Mouse (Mus musculus): ENCODE measurements around the gene Shc2.

- TF ChIP-seq CTCF (IDR thresholded peaks at IDR 0.05) (no peak), POLR2A (IDR thresholded peaks at IDR 0.05; ENCODE audit: insufficient read depth, low read depth, low read length) (no peak), EP300 (IDR thresholded peaks at IDR 0.05; ENCODE audit: insufficient read depth, low read depth, low read length) (no peak)
These were observed 21.9 kb downstream of the Shc2 start for GRCm38 (mm10) chr10:79615860-79616259.

Measured in heart, adult 2 months (tissue).